ENCODE assay signal across 18 mouse cellular contexts in the genomic region with DNA sequence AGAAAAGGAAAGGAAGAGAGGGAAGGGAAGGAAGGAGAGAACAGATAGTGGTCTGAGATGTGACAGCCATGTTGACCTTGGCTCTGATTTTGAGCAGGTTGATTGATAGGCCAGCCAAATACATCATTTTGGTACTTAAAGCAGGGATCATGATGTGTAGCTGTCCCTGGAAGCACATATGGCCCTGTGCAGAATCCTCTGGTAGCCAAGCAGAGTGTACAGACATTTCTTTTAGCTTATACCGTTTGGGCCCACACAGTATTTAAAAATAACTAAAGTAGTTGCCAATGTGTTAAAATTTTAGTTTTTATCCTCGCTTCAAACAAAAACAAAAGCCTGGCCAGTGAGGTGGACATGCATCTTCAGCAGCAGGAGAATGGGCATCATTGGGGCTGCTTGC.
"Had no signal": no experiment of that assay in that cellular context is flagged by ENCODE, and none has a peak within 500 bp of the region (broad histone marks: within the 10 kb centered on the region; RNA-seq: fewer than 3 reads in every experiment).

No protein-coding gene starts in this region.

- H3K36me3 ChIP-seq: intestine, embryonic 15.5 days; limb, embryonic 12.5 days; limb, embryonic 15.5 days; stomach, embryonic 15.5 days had no signal

- ATAC-seq: intestine, embryonic 15.5 days; liver, postnatal 0 days; lung, postnatal 0 days had no signal

- H3K27me3 ChIP-seq: intestine, embryonic 15.5 days; limb, embryonic 12.5 days; limb, embryonic 15.5 days; stomach, embryonic 15.5 days had no signal

- H3K27ac ChIP-seq: intestine, embryonic 15.5 days; limb, embryonic 12.5 days; limb, embryonic 15.5 days; liver, embryonic 14.5 days; macrophage; stomach, embryonic 15.5 days had no signal

- H3K4me3 ChIP-seq: intestine, embryonic 15.5 days; limb, embryonic 12.5 days; limb, embryonic 15.5 days; stomach, embryonic 15.5 days had no signal

- H3K9me3 ChIP-seq: intestine, embryonic 15.5 days; limb, embryonic 15.5 days; stomach, embryonic 15.5 days had no signal

- DNase-seq: kidney, adult 18-20 months; kidney, adult 9 months; kidney, postnatal 14 days; kidney, postnatal 4 days; liver, postnatal 0 days; lung, embryonic 14.5 days; midbrain, embryonic 14.5 days; right cerebral cortex, postnatal 25 days; spleen, adult 18-20 months; thymus, postnatal 25 days had no signal

- H3K4me2 ChIP-seq: intestine, embryonic 15.5 days; limb, embryonic 12.5 days; limb, embryonic 15.5 days; liver, embryonic 11.5 days; lung, embryonic 14.5 days; stomach, embryonic 15.5 days had no signal

- H3K4me1 ChIP-seq: intestine, embryonic 15.5 days; limb, embryonic 12.5 days; stomach, embryonic 15.5 days had no signal

- H3K9ac ChIP-seq: intestine, embryonic 15.5 days; limb, embryonic 12.5 days; limb, embryonic 15.5 days; liver, embryonic 14.5 days; liver, postnatal 0 days; lung, embryonic 14.5 days; stomach, embryonic 15.5 days had no signal
